Mouse (Mus musculus): ENCODE results near the gene Fahd1. TPM values are rescaled to one million over a fixed set of nuclear protein-coding genes. Genes with fewer than 3 reads are reported as not detected.

The Fahd1 gene
- 1 to 10 TPM; 1.8 to 2.6 TPM for total RNA-seq (2023)

DNA sequence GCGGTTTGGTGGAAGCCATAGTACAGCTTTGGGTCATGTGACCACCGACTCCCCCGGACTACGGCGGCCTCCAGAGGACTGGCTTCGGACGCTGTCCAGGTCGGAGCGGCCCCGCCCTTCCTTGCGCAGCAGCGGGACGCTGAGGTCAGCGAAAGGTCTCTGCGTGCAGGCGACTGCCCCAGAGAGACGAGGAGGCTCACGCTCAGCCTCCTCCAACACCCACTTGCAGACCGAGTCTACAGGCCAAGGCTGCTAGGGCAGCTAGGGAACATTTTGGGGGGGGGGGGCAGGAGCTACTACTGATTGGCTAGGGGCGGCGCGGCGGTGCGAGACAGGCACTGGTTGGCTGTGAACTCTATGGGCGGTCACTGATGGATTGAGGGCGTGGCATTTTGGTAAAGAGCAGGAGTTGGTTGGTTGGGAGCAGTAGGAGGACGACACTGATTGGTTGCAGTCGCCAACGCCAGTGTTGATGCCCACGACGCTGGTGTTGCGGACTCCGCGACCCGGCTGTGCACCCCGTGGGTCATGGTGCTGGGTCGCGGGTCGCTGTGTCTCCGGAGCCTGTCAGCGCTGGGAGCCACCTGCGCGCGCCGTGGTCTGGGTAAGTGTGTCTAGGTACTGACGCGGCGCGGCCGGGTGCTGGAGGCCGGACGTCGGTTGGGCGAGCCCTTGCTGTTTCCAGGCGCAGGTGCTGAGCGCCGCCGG lies at the start of gene Fahd1:
Fahd1 (minus strand) TSS at position 300 of the 708 bp plus-strand sequence.

DNA sequence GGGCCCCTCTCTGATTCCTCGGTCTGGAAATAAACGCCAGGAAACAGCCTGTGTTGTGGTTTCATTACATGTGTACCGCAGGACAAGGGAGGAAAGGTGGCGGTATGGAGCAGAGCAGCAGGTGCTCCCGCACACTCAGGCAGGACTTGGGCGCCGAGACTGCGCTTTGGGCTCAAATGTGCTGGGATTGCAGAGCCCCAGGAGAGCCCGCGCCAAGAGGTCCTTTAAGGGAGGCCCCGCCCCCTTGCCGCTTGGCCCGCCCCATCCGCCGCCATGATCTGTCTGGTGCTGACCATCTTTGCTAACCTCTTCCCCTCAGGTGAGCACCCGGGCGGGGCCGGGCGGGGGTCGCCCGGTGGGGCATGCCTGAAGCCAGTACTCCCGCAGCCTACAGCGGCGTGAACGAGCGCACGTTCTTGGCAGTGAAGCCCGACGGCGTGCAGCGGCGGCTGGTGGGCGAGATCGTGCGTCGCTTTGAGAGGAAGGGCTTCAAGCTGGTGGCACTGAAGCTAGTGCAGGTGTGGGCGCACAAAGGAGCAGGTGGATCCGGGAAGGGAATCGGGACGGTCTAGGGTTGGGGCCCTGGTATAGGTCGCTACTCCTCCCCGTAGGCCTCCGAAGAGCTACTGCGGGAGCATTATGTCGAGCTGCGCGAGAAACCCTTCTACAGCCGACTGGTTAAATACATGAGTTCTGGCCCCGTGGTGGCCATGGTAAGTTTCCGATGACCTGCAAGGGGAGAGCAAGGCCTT lies 46.3 kb upstream of the Fahd1 start, which contains the start of gene Nme3:
Nme3 (plus strand) TSS at position 260 of the 752 bp plus-strand sequence.

DNA sequence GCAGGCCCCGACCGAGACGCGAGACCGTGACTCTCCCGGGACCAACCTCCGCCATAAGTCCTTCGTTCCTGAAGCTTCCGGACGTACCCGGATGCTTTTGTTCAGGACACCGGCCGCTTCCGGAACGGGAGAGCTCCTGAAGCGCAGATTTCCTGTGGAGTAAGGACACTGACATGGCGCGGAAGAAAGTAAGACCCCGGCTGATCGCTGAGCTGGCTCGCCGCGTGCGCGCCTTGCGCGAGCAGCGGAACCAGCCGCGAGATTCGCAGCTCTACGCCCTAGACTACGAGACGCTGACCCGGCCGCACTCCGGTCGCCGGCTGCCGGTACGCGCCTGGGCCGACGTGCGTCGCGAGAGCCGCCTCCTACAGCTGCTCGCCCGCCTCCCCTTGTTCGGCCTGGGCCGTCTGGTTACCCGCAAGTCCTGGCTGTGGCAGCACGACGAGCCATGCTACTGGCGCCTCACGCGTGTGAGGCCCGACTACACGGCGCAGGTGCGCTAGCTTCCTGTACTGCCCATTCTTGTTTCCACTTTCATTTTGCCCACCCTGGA lies 44.9 kb upstream of the Fahd1 start, which contains the start of the genes Eme2 and Mrps34:
Eme2 (minus strand) TSS at position 93 of the 553 bp plus-strand sequence.
Mrps34 (plus strand) TSS at position 122 of the 553 bp plus-strand sequence.

DNA sequence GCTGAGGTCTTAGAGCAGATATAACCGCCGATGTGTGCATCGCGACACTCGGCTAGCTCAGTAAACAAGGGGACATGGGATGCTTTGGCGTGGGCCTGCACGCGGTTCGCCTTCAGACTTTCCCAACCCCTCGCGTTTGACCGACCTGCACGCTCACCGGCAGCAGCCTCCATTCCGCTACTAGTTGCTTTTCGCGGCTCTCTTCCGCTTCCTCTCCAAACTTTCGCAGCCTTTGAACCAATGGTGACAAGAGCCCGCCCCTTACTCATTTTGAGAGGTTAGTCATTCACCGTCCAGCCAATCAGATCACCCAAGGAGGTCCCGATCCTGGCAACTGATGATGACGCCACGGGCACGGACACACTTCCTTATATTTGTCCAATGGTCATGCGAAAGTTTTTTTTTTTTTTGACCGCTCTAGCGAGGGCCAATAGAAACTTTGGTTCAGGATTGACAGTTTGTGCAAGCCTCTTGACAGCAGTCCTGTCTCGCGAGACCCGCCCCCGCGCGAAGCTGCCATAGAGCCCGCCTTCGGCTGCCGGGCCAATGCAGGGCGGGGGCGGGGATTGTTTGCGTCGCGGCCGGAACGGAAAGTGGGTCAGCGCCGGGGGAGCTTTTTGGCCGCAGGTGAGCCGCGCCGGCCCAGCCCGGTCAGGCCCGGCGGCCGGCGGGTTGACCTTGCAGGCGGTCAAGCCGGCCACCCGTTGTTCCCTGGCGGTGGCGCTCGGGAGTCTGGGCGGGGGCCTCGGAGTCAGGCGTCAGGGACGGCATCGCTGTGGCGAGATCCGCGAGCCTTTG lies 36.2 kb upstream of the Fahd1 start, which contains the start of the genes Nubp2 and Spsb3:
Nubp2 (minus strand) TSS at position 216 of the 798 bp plus-strand sequence.
Spsb3 (plus strand) TSS at position 510 of the 798 bp plus-strand sequence.

DNA sequence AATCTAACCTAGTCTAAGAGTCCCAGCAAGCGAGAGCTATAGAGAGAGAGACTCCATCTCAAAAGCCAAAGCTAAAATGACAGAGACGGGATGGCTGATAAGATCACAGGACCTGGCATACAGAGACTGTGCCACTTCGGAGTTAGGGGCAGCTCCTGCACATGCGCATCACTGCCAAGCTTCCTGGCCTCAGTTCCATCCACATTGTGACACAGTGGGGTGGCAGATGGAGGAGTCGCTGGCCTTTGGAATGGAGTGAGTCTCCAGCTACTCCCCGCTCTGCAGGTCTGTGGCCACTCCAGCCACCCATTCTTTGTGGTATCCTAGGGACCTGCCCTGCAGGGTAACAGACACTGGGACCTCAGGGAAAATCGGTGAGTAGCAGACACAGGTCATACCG lies 15.6 kb upstream of the Fahd1 start, which contains the start of gene Igfals:
Igfals (plus strand) TSS at position 222 of the 400 bp plus-strand sequence.

DNA sequence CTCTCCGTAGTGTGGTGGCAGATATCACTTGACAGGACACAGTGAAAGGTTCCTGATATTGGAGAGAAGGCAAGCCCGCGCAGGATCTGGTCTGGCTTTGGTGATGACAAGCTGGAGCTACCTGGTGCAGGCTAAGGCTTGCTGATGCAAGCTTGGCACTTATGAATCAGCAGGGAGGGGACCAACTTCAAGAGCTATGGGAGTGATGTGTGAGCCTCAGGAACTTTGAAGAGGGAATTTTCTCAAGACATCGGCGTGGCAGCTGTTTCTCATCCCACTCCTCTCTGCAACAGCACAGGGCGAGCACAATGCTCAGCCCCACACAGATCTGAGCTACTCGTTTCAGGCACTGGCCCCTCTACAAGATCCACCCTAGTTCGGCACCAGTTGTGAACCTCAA lies 10.3 kb downstream of the Fahd1 start, which contains the start of gene Hagh:
Hagh (plus strand) TSS at position 302 of the 400 bp plus-strand sequence.

DNA sequence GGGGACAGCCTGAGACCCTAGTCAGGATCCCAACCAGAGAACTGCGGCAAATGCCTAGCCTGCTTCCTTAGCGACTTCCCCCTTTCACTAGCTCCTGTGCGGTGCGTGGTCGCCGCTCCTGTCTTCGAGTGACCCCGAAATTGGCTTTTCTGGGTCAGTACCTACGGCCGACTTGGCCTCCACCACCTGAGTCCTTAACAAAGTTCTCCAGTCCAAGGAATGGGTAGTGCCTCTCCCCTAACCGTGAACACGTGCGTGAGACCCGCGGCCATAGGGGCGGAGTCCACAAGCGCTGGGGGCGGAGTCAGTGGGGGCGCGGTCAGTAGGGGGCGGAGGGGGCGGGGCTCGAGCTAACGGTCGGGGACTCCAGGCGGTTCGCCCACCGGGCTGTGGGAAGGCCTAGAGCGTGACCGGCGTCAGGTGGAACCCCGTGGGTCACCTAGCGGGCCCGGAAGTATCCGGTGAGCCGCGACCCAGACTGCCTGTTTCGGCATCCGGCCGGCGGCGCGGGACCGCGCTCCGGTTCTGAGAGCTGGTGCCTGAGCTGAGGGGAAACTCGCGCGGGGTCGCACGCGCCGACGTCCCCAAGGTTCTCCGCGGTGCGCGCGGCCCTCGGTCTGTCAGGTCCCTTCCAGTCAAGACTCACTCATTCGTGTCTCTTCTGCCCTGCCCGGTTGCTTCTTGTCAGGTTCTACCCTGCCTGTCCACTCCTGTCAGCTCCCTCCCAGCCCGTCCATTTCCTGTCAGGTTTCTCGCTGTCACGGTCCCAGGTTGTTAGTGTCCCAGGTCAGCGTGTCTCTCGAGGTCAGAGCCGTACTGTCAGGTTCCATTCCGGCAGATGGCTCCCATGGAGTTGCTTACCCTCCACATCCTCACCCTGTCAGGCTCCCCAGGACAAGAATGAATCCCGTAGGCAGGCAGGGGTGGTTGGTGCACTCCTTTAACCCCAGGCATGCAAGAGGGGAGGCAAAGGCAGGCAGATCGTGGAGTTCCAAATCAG lies 45.9 kb downstream of the Fahd1 start, which contains the start of gene Meiob:
Meiob (plus strand) TSS at position 338 of the 1,000 bp plus-strand sequence.

Other genes starting within 250 kb of the Fahd1 start
- gene Tsc2, start 217.7 kb downstream of the Fahd1 start, total RNA-seq (2023), result 100 to 1,000 TPM in 1 of 2 experiments, 10 to 100 TPM in 1; 97.7 to 108 TPM
- 1 to 10 TPM; 4.1 to 7.8 TPM for gene Nthl1, start 217.7 kb downstream of the Fahd1 start, total RNA-seq (2023)
- under 1 TPM in 1 of 2 experiments, not detected in 1; 0.30 TPM for gene Slc9a3r2, start 200.0 kb downstream of the Fahd1 start, total RNA-seq (2023)
- gene Npw, start 191.9 kb downstream of the Fahd1 start, total RNA-seq (2023), result not detected
- 10 to 100 TPM; 60.3 to 60.7 TPM for gene Zfp598, start 180.7 kb downstream of the Fahd1 start, total RNA-seq (2023)
- under 1 TPM in 1 of 2 experiments, not detected in 1; 0.50 TPM for gene Syngr3, start 160.4 kb downstream of the Fahd1 start, total RNA-seq (2023)
- gene Gfer, start 154.2 kb downstream of the Fahd1 start, total RNA-seq (2023), result 10 to 100 TPM; 15.8 to 17.5 TPM
- gene Noxo1, start 154.1 kb downstream of the Fahd1 start, total RNA-seq (2023), result 1 to 10 TPM; 5.5 to 7.4 TPM
- gene Tbl3, start 142.7 kb downstream of the Fahd1 start, total RNA-seq (2023), result 10 to 100 TPM; 30.5 to 32.5 TPM
- not detected for gene Rnf151, start 132.3 kb downstream of the Fahd1 start, total RNA-seq (2023)
- 1,000 to 10,000 TPM; 1,102 to 1,132 TPM for gene Rps2, start 132.2 kb downstream of the Fahd1 start, total RNA-seq (2023)
- gene Ndufb10, start 125.9 kb downstream of the Fahd1 start, total RNA-seq (2023), result 10 to 100 TPM; 67.1 to 79.0 TPM
- not detected for gene Rpl3l, start 122.5 kb downstream of the Fahd1 start, total RNA-seq (2023)
- 10 to 100 TPM; 31.6 to 34.3 TPM for gene Msrb1, start 113.7 kb downstream of the Fahd1 start, total RNA-seq (2023)
- not detected for gene Hs3st6, start 97.4 kb downstream of the Fahd1 start, total RNA-seq (2023)
- gene Meiob, start 46.1 kb downstream of the Fahd1 start, total RNA-seq (2023), result not detected
- gene Hagh, start 10.2 kb downstream of the Fahd1 start, total RNA-seq (2023), result 10 to 100 TPM; 29.9 to 32.6 TPM
- 1 to 10 TPM in 1 of 2 experiments, under 1 TPM in 1; 0.80 to 1.3 TPM for gene Igfals, start 15.6 kb upstream of the Fahd1 start, total RNA-seq (2023)
- 10 to 100 TPM; 61.9 to 68.8 TPM for gene Nubp2, start 36.0 kb upstream of the Fahd1 start, total RNA-seq (2023)
- 10 to 100 TPM; 36.0 to 40.1 TPM for gene Spsb3, start 36.3 kb upstream of the Fahd1 start, total RNA-seq (2023)
- gene Eme2, start 44.7 kb upstream of the Fahd1 start, total RNA-seq (2023), result 10 to 100 TPM; 68.9 to 86.2 TPM
- 10 to 100 TPM; 25.7 to 31.4 TPM for gene Mrps34, start 44.8 kb upstream of the Fahd1 start, total RNA-seq (2023)
- 10 to 100 TPM; 31.9 to 34.5 TPM for gene Nme3, start 46.1 kb upstream of the Fahd1 start, total RNA-seq (2023)
- 100 to 1,000 TPM; 234 to 243 TPM for gene Mapk8ip3, start 86.6 kb upstream of the Fahd1 start, total RNA-seq (2023)
- 10 to 100 TPM; 40.5 to 45.8 TPM for gene Jpt2, start 110.3 kb upstream of the Fahd1 start, total RNA-seq (2023)
- gene Cramp1l, start 165.4 kb upstream of the Fahd1 start, total RNA-seq (2023), result 10 to 100 TPM; 36.0 to 42.6 TPM
- gene Ift140, start 165.7 kb upstream of the Fahd1 start, total RNA-seq (2023), result 10 to 100 TPM; 63.5 to 65.4 TPM
- not detected for gene Tmem204, start 233.2 kb upstream of the Fahd1 start, total RNA-seq (2023)